Mouse (Mus musculus) cortical plate, adult 2 months (tissue): ENCODE measurements at regions not wholly inside any gene's neighbourhood (a gene's known extent, or its start where the extent isn't known, plus 50 kb on each side); places are given as distances from the start of the nearest gene placed in this dataset.

Source experiments
- H3K27ac ChIP-seq: fragments of 200-500 bp; 2 replicates; pipeline ENCODE4 v1.5.1; 2012; ENCODE audit warnings: low read length, control low read depth, inconsistent platforms; ENCODE audit not compliant: insufficient read depth
- H3K4me1 ChIP-seq: fragments of 200-500 bp; 2 replicates; pipeline ENCODE4 v1.6.1; 2011; ENCODE audit warnings: low read length; ENCODE audit not compliant: control insufficient read depth, insufficient read depth
- H3K4me3 ChIP-seq: fragments of 200-500 bp; 2 replicates; pipeline ENCODE4 v1.5.1; 2011; ENCODE audit warnings: mild to moderate bottlenecking, low read length, control low read depth; ENCODE audit not compliant: insufficient read depth
- CTCF ChIP-seq: fragments of 200-500 bp; IDR thresholded peaks from 2 replicates; pipeline ENCODE4 v1.5.1; 2011; ENCODE audit warnings: mild to moderate bottlenecking, control low read depth, low read length; ENCODE audit not compliant: insufficient read depth; ENCODE audit errors: extremely low read depth
- POLR2A ChIP-seq: fragments of 200-500 bp; IDR thresholded peaks from 2 replicates; pipeline ENCODE4 v1.6.1; 2011; ENCODE audit warnings: mild to moderate bottlenecking, low read length, control low read depth; ENCODE audit not compliant: insufficient read depth; ENCODE audit errors: extremely low read depth

GRCm38 (mm10) chr1:73782871-73783270 lies 341.4 kb downstream of the Tns1 start:
- Histone ChIP-seq H3K4me3 (no peak overlapping the region), H3K4me1 (no peaks in the 10 kb centered on the region), H3K27ac (no peak overlapping the region)
- TF ChIP-seq CTCF: no peak
- TF ChIP-seq POLR2A: no peak

GRCm38 (mm10) chr1:73771773-73772172 lies 352.5 kb downstream of the Tns1 start:
- Histone ChIP-seq H3K4me1 (peaks cover 1% of the 10 kb centered on the region; the same call in 1 of the 2 replicates), H3K4me3 (no peak overlapping the region), H3K27ac (no peak overlapping the region)
- TF ChIP-seq POLR2A: no peak
- no peak for TF ChIP-seq CTCF

- Histone ChIP-seq H3K4me3 (no peak overlapping the region), H3K27ac (no peak overlapping the region), H3K4me1 (peaks cover 1% of the 10 kb centered on the region; the same call in 1 of the 2 replicates)
- TF ChIP-seq CTCF: no peak
- no peak for TF ChIP-seq POLR2A
Measured at GRCm38 (mm10) chr1:73770631-73771030, 353.6 kb downstream of the Tns1 start.

DNA sequence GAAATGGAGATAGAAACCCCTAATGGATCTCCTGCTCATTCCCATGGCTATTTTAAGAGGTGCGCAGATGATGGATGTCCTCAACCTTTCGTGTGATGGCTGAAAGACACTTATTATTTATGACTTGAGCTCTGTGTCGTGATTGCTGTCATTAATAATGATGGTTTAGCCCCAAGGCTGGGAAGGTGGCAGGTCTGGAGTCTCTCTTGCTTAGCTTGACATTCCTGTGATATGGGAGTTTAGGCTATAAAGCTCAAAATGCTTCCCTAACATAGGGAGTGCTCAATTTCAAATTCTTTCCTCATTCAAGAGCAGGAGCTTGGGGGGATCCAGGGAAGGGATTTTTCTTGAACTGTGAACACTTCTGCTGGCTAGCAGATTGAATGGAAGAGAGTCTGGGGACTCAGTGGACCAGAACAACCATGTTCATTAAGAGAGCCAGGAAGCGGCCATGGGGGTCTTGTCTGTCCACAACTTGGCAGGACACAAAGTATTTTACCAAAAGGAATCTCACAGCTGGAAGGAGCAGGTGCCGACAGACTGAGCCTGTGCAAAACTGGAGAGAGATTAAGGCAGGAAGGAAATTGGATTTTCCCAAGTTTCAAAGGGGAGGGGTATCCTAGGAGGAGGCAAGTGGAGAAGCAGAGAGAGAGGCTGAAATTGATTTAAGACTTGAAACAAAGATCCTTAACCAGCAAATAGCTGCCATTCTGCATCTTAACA lies 359.5 kb downstream of the Tns1 start:
- H3K27ac ChIP-seq: no peak overlapping the region
- no peak overlapping the region for H3K4me3 ChIP-seq
- no peaks in the 10 kb centered on the region for H3K4me1 ChIP-seq
- TF ChIP-seq CTCF: no peak
- no peak for TF ChIP-seq POLR2A

DNA sequence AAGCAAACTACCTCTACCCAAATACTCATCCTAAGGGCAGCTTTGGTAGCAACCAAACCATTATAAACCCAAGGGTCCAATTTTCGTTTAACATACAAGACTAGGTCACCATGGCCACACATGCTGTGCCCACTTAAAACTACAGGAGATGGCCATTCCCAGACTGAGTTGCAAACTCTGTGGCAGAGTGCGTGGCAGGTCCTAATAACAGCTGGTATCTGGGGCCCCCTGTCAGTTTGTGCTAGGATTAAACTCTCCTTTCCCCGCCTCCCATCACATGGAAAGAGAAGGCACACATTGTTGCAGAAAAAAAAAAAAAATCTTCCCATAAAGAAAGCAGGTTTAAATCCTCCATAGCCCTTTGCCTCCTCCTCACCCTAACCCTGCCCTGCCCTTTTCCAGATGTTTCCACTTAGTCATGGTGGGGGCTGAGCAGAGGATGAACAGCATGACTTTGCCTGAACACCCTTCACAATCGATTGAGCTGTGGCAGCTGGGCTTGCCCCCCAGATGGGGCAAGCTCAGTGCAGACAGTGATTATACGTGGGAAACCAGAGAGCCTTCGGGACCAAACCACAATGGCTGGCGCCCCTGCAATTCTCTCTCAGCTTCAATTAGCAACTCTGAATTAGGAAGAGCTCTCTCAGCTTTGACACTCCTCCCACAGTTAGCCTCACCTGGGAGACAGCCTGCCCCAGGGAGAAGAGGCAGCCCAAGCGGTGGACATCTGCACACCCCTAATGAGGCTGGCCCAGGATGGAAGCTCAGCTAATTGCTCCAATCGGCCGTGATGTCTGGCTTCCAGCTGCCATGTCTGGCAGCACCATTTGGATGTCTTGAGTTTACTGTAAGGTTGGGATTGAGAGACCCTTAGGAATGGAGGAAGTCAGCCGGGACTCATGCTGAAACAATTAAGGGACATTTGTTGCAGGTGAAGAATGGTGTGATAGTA lies 365.9 kb downstream of the Tns1 start:
- TF ChIP-seq CTCF (no peak), POLR2A (no peak)
- Histone ChIP-seq H3K4me3 (no peak overlapping the region), H3K27ac (no peak overlapping the region), H3K4me1 (no peaks in the 10 kb centered on the region)

DNA sequence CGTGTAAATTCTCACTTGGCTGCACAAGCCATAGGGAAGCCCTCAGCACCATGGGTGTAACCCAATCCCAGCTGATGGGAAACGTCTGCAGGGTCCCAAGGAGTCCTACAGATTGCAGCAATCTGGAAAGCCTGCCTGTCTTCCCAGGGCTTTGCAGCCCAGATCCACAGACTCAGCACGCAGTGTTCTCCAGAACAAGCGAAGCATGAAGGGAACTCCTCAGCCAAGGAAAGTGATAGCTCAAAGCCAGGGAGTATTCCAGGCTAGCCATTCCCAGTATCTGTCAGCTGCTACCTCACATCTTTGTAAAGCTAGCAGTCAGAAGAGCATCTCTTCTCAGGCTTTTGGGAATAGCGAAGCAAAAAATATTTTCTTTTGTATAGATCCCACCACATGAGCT lies 368.5 kb downstream of the Tns1 start:
- Histone ChIP-seq H3K27ac (no peak overlapping the region), H3K4me1 (no peaks in the 10 kb centered on the region), H3K4me3 (no peak overlapping the region)
- TF ChIP-seq POLR2A (no peak), CTCF (no peak)

GRCm38 (mm10) chr1:73754928-73755327 lies 369.3 kb downstream of the Tns1 start:
- no peak for TF ChIP-seq POLR2A
- no peak for TF ChIP-seq CTCF
- no peak overlapping the region for H3K27ac ChIP-seq

DNA sequence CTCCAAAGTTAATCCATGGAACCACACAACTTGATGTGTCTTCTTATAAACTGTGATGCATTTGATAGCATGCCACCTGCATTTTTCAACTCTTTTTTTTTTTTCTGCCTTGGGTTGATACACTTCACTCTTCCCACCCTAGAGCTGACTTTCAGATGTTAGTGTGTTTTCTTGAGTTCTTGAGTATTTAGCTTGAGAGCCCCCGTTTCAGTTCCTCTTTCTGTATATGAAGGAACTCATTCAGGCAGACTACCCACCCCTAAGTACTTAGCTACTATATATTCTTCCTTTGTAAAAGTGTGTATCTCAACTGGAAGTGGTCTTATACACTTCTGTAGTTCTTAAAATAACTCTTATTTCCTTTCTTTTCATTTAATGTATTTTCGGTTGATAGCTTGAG lies 371.1 kb downstream of the Tns1 start:
- H3K27ac ChIP-seq: no peak overlapping the region

More at GRCm38 (mm10) chr1:73754928-73755327, 369.3 kb downstream of the Tns1 start:
- Histone ChIP-seq H3K4me3 (no peak overlapping the region), H3K4me1 (no peaks in the 10 kb centered on the region)

DNA sequence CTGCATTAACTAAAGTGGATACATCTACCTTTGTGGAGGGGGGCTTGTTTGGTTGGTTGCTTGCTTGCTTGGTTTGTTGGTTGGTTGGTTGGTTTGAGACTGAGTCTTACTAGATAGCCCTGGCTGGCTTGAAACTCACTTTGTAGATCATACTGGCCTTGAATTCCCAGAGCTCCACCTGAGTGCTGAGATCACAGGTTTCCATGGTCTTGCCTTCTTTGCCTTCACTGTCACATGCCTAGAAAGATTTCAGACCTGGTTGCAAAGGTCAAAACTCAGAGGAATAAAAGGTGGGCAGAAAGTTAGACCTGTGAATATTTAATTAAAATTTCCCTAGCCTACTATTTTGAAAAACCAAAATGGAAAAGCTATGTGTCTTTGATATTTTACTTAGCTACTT lies 375.5 kb downstream of the Tns1 start:
- no peak overlapping the region for H3K4me3 ChIP-seq
- no peak for TF ChIP-seq POLR2A
- no peak for TF ChIP-seq CTCF
- no peaks in the 10 kb centered on the region; the same call in 1 of the 2 replicates for H3K4me1 ChIP-seq

More for the DNA sequence above, 371.1 kb downstream of the Tns1 start:
- TF ChIP-seq CTCF (no peak), POLR2A (no peak)
- Histone ChIP-seq H3K4me1 (no peaks in the 10 kb centered on the region), H3K4me3 (no peak overlapping the region)

More for the DNA sequence above, 375.5 kb downstream of the Tns1 start:
- H3K27ac ChIP-seq: no peak overlapping the region
